Mouse (Mus musculus): ENCODE measurements around the gene Fmnl2.

DNA sequence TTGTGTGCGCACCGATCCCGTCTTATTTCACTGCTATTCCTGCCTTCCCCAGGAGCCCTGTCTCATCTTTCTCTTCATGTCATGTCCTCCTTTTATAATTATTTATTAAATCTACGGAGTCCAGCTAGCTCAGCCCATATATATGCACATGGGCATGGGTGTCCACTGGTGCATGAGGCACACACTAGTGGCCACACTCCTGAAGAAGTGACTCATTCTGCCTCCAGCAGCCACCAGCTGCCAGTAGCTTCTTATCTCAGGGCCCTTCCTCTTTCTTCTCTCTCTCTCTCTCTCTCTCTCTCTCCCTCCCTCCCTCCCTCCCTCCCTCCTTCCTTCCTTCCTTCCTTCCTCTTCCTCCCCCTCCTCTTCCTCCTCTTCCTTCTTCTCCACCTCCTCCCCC lies 43.1 kb downstream of the Fmnl2 start:
- no peak for TF ChIP-seq E2F4 (IDR thresholded peaks at IDR 0.05; ENCODE audit: insufficient replicate concordance, low read depth, low read length)
- no peak for TF ChIP-seq POLR2A (IDR thresholded peaks at IDR 0.05; ENCODE audit: low read depth, low read length)
- TF ChIP-seq MYC (IDR thresholded peaks at IDR 0.05; ENCODE audit: low read depth, low read length), result no peak
- no peak for TF ChIP-seq ELF1 (IDR thresholded peaks at IDR 0.05; ENCODE audit: low read depth, low read length)
- no peak for TF ChIP-seq CTCF (conservative IDR thresholded peaks at IDR 0.05 in 1 of 2, IDR thresholded peaks at IDR 0.05 in 1 of 2; ENCODE audit: low read depth in 2 of 2, low read length in 2 of 2)
- no peak for TF ChIP-seq EP300 (IDR thresholded peaks at IDR 0.05; ENCODE audit: low read length)
- no peak for TF ChIP-seq ZC3H11A (IDR thresholded peaks at IDR 0.05; ENCODE audit: low read depth, low read length)
- no peak for TF ChIP-seq KAT2A (IDR thresholded peaks at IDR 0.05; ENCODE audit: insufficient replicate concordance, low read length)
- TF ChIP-seq SIN3A (IDR thresholded peaks at IDR 0.05; ENCODE audit: low read length), result no peak
- no peak for TF ChIP-seq CHD2 (IDR thresholded peaks at IDR 0.05; ENCODE audit: low read length)
- no peak for TF ChIP-seq MEF2A (IDR thresholded peaks at IDR 0.05; ENCODE audit: borderline replicate concordance, low read depth, low read length)
- no peak for TF ChIP-seq RCOR1 (conservative IDR thresholded peaks at IDR 0.05; ENCODE audit: low read depth, low read length)
- no peak for TF ChIP-seq TBP (conservative IDR thresholded peaks at IDR 0.05; ENCODE audit: low read depth, low read length)
- TF ChIP-seq TCF12 (IDR thresholded peaks at IDR 0.05; ENCODE audit: low read depth, low read length), result no peak

Measured in CH12.LX (cell line).